Mouse (Mus musculus): ENCODE measurements around the gene Lrrc1. TPM values are rescaled to one million over a fixed set of nuclear protein-coding genes. Genes with fewer than 3 reads are reported as not detected.

The Lrrc1 gene
- total and polyA plus RNA-seq, 3 experiments, result 10.0 to 22.8 (median 15.1) TPM

GRCm38 (mm10) chr9:77543351-77544321, 1.0 kb downstream of the Lrrc1 start:
- peak; percentile 51 for DNase-seq

GRCm38 (mm10) chr9:77541556-77541955, 3.1 kb downstream of the Lrrc1 start:
- DNase-seq, result no peak

GRCm38 (mm10) chr9:77539232-77539631, 5.4 kb downstream of the Lrrc1 start:
- no peak for DNase-seq

GRCm38 (mm10) chr9:77537357-77537756, 7.3 kb downstream of the Lrrc1 start:
- no peak for DNase-seq

GRCm38 (mm10) chr9:77536832-77537231, 7.8 kb downstream of the Lrrc1 start:
- no peak for DNase-seq

GRCm38 (mm10) chr9:77536286-77536685, 8.4 kb downstream of the Lrrc1 start:
- no peak for DNase-seq

GRCm38 (mm10) chr9:77535021-77535744, 9.5 kb downstream of the Lrrc1 start:
- no peak for DNase-seq

GRCm38 (mm10) chr9:77528379-77529041, 16.2 kb downstream of the Lrrc1 start:
- DNase-seq, result peak; percentile 37

GRCm38 (mm10) chr9:77527170-77527569, 17.5 kb downstream of the Lrrc1 start:
- no peak for DNase-seq

- no peak for DNase-seq
These were observed 18.0 kb downstream of the Lrrc1 start for GRCm38 (mm10) chr9:77526715-77527114.

- no peak for DNase-seq
These were observed 18.9 kb downstream of the Lrrc1 start for GRCm38 (mm10) chr9:77525595-77526295.

- no peak for DNase-seq
These were observed 20.9 kb downstream of the Lrrc1 start for GRCm38 (mm10) chr9:77523793-77524192.

- no peak for DNase-seq
These were observed 22.2 kb downstream of the Lrrc1 start for GRCm38 (mm10) chr9:77522476-77522875.

GRCm38 (mm10) chr9:77519198-77519597, 25.5 kb downstream of the Lrrc1 start:
- no peak for DNase-seq

- no peak for DNase-seq
These were observed 27.8 kb downstream of the Lrrc1 start for GRCm38 (mm10) chr9:77516782-77517364.

- DNase-seq, result no peak
These were observed 30.8 kb downstream of the Lrrc1 start for GRCm38 (mm10) chr9:77513892-77514291.

- DNase-seq, result no peak
These were observed 32.5 kb downstream of the Lrrc1 start for GRCm38 (mm10) chr9:77512220-77512619.

GRCm38 (mm10) chr9:77510574-77510973, 34.1 kb downstream of the Lrrc1 start:
- DNase-seq, result no peak

- DNase-seq, result no peak
These were observed 36.8 kb downstream of the Lrrc1 start for GRCm38 (mm10) chr9:77507743-77508394.

GRCm38 (mm10) chr9:77502548-77503438, 41.9 kb downstream of the Lrrc1 start:
- peak; percentile 50 for DNase-seq

Data from adrenal gland, adult 2 months (tissue).